Mouse (Mus musculus): ENCODE data around the gene Ebf3.
A peak's percentile ranks its signal among the peaks of the same experiment; 100 is the strongest.

- TF ChIP-seq CTCF (IDR thresholded peaks at IDR 0.05; ENCODE audit: low read depth, low read length) (peak; percentile 46), POLR2A (IDR thresholded peaks at IDR 0.05; ENCODE audit: borderline replicate concordance, low read depth, low read length) (no peak)
Observed at GRCm38 (mm10) chr7:137246213-137246872, 67.9 kb downstream of the Ebf3 start.

Data from bone marrow macrophage, adult 2 months (primary cell).